Mouse (Mus musculus) spleen, adult 2 months (tissue): ENCODE measurements around the gene Tmem200b. TPM values are rescaled to one million over a fixed set of nuclear protein-coding genes. Genes with fewer than 3 reads are reported as not detected.
A peak's percentile ranks its signal among the peaks of the same experiment; 100 is the strongest.

ENCODE experiments used
- DNase-seq, 2 experiments: peaks; one replicate each; pipeline versions ENCODE4 v3.0.0 to v3.0.0-alpha.2; 2012 to 2021; ENCODE audit warnings: low spot score in 2 of 2, low read depth in 1 of 2
- H3K27ac ChIP-seq: fragments of 200-500 bp; 2 replicates; pipeline ENCODE4 v1.5.1; 2012; ENCODE audit warnings: low read length, inconsistent platforms; ENCODE audit not compliant: insufficient read depth
- H3K27me3 ChIP-seq: fragments of 200-500 bp; 2 replicates; pipeline ENCODE4 v1.6.1; 2012; ENCODE audit warnings: mild to moderate bottlenecking, moderate library complexity, low read length, inconsistent platforms; ENCODE audit not compliant: control insufficient read depth, insufficient read depth
- H3K36me3 ChIP-seq: fragments of 200-500 bp; 2 replicates; pipeline ENCODE4 v1.6.1; 2012; ENCODE audit warnings: mild to moderate bottlenecking, low read length, inconsistent platforms; ENCODE audit not compliant: control insufficient read depth, insufficient read depth
- H3K4me1 ChIP-seq: fragments of 200-500 bp; 2 replicates; pipeline ENCODE4 v1.6.1; 2011; ENCODE audit warnings: inconsistent platforms; ENCODE audit not compliant: control insufficient read depth, insufficient read depth, insufficient read length
- H3K4me3 ChIP-seq: fragments of 200-500 bp; 2 replicates; pipeline ENCODE4 v1.5.1; 2011; ENCODE audit warnings: mild to moderate bottlenecking, inconsistent platforms; ENCODE audit not compliant: insufficient read depth, insufficient read length; ENCODE audit errors: extremely low read depth
- CTCF ChIP-seq: fragments of 200-500 bp; IDR thresholded peaks from 2 replicates; pipeline ENCODE4 v1.5.1; 2011; ENCODE audit warnings: mild to moderate bottlenecking, inconsistent platforms; ENCODE audit not compliant: insufficient read depth, insufficient read length, insufficient replicate concordance; ENCODE audit errors: extremely low read depth
- POLR2A ChIP-seq: fragments of 200-500 bp; IDR thresholded peaks from 2 replicates; pipeline ENCODE4 v1.6.1; 2011; ENCODE audit warnings: low read depth, low read length, inconsistent platforms
- WGBS: fragments of 180-500 bp; shearing (Covaris S2); methylation state at CpG from one replicate; pipeline ENCODE4 v1.1.7; 2018; 5-methylcytosine and 5-hydroxymethylcytosine counted together
- polyA plus RNA-seq: library from polyadenylated mRNA; depleted of rRNA; stranded (reverse); fragments of >200 nt; gene quantifications from 2 replicates; pipeline ENCODE4 v1.2.3, GENCODE M21; 2012

Tmem200b gene
- polyA plus RNA-seq, 1 experiment: 11.4 TPM

- no peak overlapping the region for H3K4me3 ChIP-seq
- no peak overlapping the region for H3K27ac ChIP-seq
- H3K4me1 ChIP-seq: peaks cover 5% of the 10 kb centered on the region
- DNase-seq: no peak
- TF ChIP-seq CTCF: no peak
- TF ChIP-seq POLR2A: no peak
- WGBS: 62% methylated on average over 13 of the region's 13 CpGs
- no peaks in the 10 kb centered on the region for H3K36me3 ChIP-seq
- H3K27me3 ChIP-seq: peaks cover 15% of the 10 kb centered on the region
Observed at GRCm38 (mm10) chr4:131915821-131916328, 5.7 kb upstream of the Tmem200b start.

GRCm38 (mm10) chr4:131916425-131916824 lies 5.1 kb upstream of the Tmem200b start:
- Histone ChIP-seq H3K4me1 (peaks cover 2% of the 10 kb centered on the region; the same call in 1 of the 2 replicates), H3K4me3 (no peak overlapping the region), H3K36me3 (no peaks in the 10 kb centered on the region), H3K27me3 (peaks cover 20% of the 10 kb centered on the region), H3K27ac (no peak overlapping the region)
- TF ChIP-seq POLR2A: no peak
- TF ChIP-seq CTCF: peak; percentile 91
- WGBS: 3% methylated on average over 15 of the region's 15 CpGs
- DNase-seq: peak; percentile 17 to 61

GRCm38 (mm10) chr4:131917010-131917555 lies 4.5 kb upstream of the Tmem200b start:
- no peak overlapping the region for H3K27ac ChIP-seq
- TF ChIP-seq POLR2A (no peak), CTCF (no peak)
- 39% methylated on average over 10 of the region's 10 CpGs for WGBS

GRCm38 (mm10) chr4:131918026-131918533 lies 3.5 kb upstream of the Tmem200b start:
- Histone ChIP-seq H3K27ac (no peak overlapping the region), H3K36me3 (peaks cover 2% of the 10 kb centered on the region; the same call in 1 of the 2 replicates), H3K4me1 (peaks cover 8% of the 10 kb centered on the region; the same call in 1 of the 2 replicates), H3K4me3 (no peak overlapping the region), H3K27me3 (peaks cover 29% of the 10 kb centered on the region)
- 91% methylated on average over 7 of the region's 7 CpGs for WGBS
- TF ChIP-seq CTCF (no peak), POLR2A (no peak)
- no peak for DNase-seq

More at GRCm38 (mm10) chr4:131917010-131917555, 4.5 kb upstream of the Tmem200b start:
- Histone ChIP-seq H3K27me3 (peaks cover 27% of the 10 kb centered on the region), H3K4me3 (no peak overlapping the region), H3K4me1 (peaks cover 6% of the 10 kb centered on the region; the same call in 1 of the 2 replicates), H3K36me3 (no peaks in the 10 kb centered on the region)
- no peak for DNase-seq

GRCm38 (mm10) chr4:131918711-131919500 lies 2.7 kb upstream of the Tmem200b start:
- peaks cover 29% of the 10 kb centered on the region for H3K27me3 ChIP-seq
- TF ChIP-seq POLR2A: no peak
- no peak for TF ChIP-seq CTCF
- 51% methylated on average over 15 of the region's 15 CpGs for WGBS
- peaks cover 8% of the 10 kb centered on the region; the same call in 1 of the 2 replicates for H3K4me1 ChIP-seq
- no peak for DNase-seq
- H3K36me3 ChIP-seq: peaks cover 4% of the 10 kb centered on the region
- H3K27ac ChIP-seq: no peak overlapping the region
- H3K4me3 ChIP-seq: no peak overlapping the region

- 53% methylated on average over 15 of the region's 15 CpGs for WGBS
- peaks cover 29% of the 10 kb centered on the region for H3K27me3 ChIP-seq
- no peak overlapping the region for H3K4me3 ChIP-seq
- H3K4me1 ChIP-seq: peaks cover 8% of the 10 kb centered on the region; the same call in 1 of the 2 replicates
- DNase-seq: no peak
- TF ChIP-seq POLR2A (no peak), CTCF (no peak)
- H3K27ac ChIP-seq: peak overlapping the region; percentile 43
- H3K36me3 ChIP-seq: peaks cover 10% of the 10 kb centered on the region
Observed at GRCm38 (mm10) chr4:131919506-131920140, 1.9 kb upstream of the Tmem200b start.
